Mouse (Mus musculus): Measurements from ENCODE around the gene Sgip1. TPM values are rescaled to one million over a fixed set of nuclear protein-coding genes. Genes with fewer than 3 reads are reported as not detected.

Gene Sgip1
- polyA plus RNA-seq, 2 experiments from 2014 or later = 0.96 to 1.4 TPM

DNA sequence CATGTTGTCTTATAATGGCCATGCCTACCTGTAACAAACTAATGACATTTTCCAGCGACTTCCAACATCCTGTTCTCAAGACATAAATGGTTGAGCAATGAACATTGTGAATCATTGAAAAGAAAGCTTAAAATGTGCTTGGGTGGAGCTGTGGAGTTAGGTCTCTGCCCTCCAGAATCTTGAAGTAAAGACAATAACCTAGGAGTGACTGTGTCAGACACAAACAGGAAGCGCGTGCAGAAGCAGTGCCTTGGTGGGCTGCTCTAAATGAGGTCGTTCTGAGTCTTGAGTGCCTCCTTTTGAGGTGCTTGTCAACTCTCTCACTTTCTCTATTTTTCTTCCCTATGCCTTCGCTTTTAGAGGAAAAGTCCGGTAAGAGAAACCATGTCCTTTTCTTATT, 159.1 kb downstream of the Sgip1 start:
- ATAC-seq = no peak

DNA sequence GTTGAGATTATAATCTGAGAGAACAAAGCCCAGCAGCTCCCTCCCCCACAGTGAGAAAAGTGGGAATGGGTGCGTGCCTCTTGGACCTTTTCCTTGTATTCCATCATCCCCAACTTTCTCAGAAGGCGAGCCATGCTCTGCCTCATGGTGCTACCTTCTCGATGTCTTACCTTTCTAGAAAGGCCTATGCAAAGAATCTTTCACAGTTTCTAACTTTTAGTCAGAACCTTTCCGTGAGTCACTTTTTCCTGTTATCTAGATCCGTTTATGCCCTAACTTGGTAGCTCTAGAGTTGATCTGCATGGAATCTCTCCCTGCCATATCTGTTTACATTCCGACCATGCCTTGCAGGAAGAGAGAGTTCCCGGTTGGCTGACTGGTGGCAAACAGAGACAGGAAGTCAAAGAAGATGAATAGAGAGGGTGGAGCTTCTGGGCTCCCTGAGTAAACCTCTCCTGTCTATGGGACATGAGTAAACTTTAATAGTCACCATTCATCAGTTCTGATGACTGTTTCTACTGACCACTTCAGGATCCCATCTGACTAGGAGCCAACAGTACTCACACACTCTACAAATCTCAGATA, 166.8 kb downstream of the Sgip1 start:
- ATAC-seq = peak; percentile 32

DNA sequence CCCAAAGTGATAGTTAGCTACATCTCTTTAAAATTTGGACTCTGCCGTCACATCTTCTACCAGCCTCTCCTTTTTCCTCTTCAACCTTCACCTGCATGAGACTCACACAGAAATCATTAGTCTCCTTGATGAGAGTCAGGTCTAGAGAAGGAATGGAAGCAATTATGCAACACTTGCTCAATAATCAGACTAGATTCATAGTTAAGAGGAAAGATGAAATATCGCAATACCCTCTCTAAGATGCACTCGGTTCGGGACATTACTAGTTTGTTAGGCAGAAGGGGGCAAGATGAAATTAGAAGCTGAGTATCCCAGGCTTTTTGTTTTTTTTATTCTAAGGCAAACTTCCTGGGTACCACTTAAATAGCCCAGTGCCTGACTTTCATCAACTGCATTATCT, 169.1 kb downstream of the Sgip1 start:
- no peak for ATAC-seq

GRCm38 (mm10) chr4:102913176-102913575, 172.1 kb downstream of the Sgip1 start:
- ATAC-seq = no peak

DNA sequence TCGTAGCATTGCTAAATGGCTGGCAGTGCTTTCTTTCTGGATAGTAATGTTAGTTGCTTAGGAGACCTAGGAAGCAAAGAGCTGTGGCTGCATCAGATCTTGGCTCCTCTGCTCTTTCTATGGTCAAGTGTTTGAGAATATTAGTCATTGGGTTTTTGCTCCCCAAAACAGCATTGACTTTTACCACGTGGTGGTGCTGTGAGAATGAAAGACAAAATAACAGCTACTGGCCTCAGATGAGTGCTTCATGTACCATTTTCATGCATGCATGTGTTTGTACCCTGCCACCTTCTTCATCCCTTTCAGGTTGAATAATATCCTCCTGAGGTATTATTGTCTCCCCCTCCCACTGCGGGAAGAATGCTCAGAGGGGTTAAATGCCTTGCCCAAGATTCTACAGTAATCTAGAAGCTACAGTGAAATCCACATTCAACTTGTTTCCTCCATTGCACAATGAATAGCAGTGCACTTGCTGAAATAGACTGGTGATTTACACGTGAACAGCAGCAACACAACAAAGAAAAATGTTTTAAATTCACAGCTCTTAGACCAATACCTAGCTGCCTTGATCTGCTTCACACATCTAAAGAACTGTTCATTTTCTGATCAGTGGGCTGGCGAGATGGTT, 172.7 kb downstream of the Sgip1 start:
- no peak for ATAC-seq

GRCm38 (mm10) chr4:102918191-102918590, 177.1 kb downstream of the Sgip1 start:
- ATAC-seq = no peak

GRCm38 (mm10) chr4:102929491-102929890, 188.4 kb downstream of the Sgip1 start:
- no peak for ATAC-seq

- no peak for ATAC-seq
Observed at GRCm38 (mm10) chr4:102930679-102931078, 189.6 kb downstream of the Sgip1 start.

DNA sequence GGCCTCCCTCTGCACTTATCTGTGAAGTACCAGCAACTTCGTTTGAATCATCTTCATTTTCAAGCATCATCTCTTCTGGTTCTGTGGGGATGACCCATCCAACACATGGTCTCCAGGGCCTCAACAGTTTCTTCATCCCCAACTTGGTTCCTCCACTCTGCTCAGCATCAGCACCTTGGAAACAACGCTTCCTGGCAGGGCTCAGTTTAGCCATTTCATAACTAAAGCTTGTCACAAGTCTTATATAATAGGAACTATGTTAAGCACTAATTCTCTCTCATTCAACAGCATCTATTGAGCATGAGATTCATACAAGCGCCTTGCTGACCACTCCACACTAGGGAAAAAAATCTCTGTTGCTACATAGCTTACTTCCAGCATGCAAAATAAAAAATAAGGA, 199.2 kb downstream of the Sgip1 start:
- no peak for ATAC-seq

GRCm38 (mm10) chr4:102940738-102941137, 199.6 kb downstream of the Sgip1 start:
- no peak for ATAC-seq

GRCm38 (mm10) chr4:102944325-102944724, 203.2 kb downstream of the Sgip1 start:
- ATAC-seq = no peak

- no peak for ATAC-seq
Observed at GRCm38 (mm10) chr4:102952476-102952875, 211.4 kb downstream of the Sgip1 start.

- peak; percentile 49 for ATAC-seq
Observed at GRCm38 (mm10) chr4:102955294-102955956, 214.3 kb downstream of the Sgip1 start.

GRCm38 (mm10) chr4:102959409-102959808, 218.3 kb downstream of the Sgip1 start:
- ATAC-seq = no peak

DNA sequence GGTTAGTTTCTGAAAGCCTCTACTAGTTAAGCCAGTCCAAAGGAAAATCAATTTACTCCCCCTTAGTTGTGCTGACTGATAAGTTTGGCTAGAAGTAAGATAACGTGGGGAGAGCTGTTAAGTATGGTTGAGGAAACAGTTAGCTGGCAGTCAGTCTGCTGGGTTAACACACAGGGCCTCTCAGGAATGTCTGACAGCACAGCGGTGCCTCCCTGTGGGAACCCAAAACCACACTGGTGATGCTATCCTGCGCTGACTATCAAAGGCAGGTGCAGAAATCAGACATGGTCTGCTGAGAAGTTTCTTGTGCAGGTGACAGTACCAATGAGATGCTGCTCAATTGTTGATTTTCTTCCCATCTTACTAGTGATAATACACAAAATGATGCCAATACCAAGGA, 223.1 kb downstream of the Sgip1 start:
- no peak for ATAC-seq

DNA sequence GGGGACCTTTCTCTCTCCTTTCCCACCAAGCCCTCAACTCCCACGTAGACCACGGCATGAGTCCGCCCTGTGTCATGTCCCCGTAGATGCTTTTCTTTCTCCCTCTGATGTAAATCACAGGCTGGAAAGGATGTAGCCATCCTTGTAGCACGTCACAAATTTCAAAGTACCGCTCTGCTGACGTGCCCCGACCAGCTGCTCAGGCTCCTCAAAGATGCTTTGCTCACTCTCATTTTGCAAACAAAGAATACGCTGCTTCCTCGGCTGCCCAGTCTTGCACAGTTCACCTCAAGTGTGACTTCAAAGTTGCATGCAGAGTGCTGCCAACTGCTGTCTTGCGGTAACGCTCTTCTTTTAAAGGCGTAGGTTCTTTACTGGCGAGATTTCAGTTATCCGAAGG, 226.7 kb downstream of the Sgip1 start:
- ATAC-seq = no peak

GRCm38 (mm10) chr4:102969599-102969998, 228.5 kb downstream of the Sgip1 start:
- no peak for ATAC-seq

DNA sequence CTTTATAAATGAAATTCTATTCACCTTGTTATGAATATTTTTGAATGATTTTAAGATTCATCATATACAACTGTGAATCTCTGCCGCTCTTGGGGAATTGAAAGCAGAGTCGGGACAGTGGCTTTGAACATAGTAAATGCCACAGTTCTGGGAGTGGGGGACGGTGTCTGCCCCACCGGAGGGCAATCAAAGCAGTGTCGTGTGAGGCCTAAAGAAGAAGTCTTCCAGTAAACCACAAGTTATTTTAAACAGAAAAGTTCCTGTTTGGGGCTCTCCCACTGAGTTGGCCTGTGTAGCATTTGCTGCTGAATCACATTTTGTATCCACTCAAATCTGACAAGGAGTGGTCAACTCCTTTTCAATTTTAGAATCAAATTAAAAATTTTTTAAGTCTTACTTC, 230.1 kb downstream of the Sgip1 start:
- no peak for ATAC-seq

- no peak for ATAC-seq
Observed at GRCm38 (mm10) chr4:102972071-102972470, 231.0 kb downstream of the Sgip1 start.

DNA sequence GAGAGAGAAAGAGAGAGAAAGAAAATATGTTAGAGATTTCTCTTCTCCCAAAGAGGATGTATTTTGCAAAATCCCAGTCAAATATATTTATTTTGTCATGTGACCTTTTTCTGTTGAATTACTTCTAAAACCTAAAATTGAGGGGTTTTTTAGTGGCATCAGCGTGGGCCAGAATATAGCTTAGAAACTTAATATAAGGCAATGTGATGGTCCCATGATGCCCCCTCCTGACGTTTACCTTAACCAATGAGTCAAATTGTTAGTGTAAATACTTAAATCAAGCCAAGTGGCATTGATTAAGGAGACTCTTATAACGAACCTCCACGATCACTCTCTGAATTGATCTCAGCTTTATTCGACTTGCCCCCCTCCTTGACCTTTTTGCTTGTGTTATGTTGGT, 233.1 kb downstream of the Sgip1 start:
- no peak for ATAC-seq

DNA sequence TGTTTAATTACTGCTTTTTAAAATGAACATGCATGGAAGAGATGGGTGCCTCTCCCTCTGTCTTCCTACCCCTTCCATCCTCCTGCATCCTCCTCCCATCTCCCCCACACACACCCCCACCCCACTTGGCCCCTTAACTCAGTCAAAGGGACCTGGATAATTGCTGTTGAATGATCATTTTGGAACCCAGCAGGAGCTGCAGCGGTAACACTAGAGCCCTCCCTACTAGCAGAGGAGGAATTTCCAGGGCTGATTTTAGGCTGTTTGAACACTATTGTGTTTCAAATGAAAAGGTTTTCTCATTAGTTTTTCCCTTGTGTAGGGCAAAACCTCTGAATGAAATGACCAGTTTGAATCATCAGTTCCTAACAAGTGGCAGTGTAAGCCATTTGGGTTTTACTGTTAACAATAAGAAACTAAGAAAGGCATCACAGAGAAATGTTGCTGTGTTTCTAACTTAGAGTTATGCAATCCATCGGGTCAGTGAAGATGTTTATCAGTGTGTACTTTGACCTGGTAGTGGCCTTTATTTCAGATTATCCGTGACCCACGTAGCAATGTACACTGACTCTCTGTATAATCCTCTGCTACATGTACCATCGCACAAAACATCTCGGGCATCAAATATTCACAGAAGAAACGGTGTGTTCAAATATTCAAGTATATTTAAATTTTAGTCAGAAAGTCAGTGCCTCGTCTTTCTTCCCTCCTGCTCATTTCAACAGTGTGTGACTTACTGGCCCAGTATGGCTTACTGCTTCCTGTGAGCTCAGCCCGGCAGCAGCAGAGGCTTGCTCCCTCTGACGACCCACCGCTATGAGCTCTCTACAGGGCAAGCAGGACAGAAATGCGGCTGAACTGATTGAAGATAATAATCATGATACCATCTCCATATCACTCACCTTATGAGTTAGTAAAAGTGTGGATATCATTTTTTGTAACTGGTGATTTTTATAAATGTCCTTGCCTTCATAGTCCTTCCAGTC, 235.5 kb downstream of the Sgip1 start:
- no peak for ATAC-seq

GRCm38 (mm10) chr4:102977778-102978321, 236.8 kb downstream of the Sgip1 start:
- ATAC-seq = no peak

DNA sequence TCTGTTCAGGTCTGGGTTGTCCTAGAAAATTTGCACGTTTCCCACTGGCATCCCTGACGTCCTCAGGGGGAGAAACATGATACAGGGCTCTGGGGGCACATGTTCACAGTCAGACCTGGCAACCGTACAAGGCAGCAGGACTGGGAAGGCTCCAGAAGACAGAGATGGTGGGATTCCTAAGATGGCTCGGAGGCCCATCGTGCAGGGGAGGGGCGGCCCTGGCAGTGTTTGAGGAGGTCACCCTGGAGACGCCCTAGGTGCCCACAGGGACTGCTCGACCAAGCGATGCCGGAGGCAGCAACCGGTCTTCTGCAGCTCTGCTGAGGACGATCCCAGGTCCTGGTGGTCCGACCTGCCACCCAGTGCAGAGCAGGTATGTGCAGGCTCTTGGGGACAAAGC, 237.3 kb downstream of the Sgip1 start, which contains the start of gene Tctex1d1:
Gene Tctex1d1, plus strand, starts transcription at position 167 of the 400 bp plus-strand sequence.
- ATAC-seq = no peak

Measured in activated CD4-positive, CD25-positive, alpha-beta regulatory T cell, adult 4 months (primary cell).